Mouse (Mus musculus) intestine, postnatal 0 days (tissue): ENCODE measurements around the gene Sez6l2. TPM values are rescaled to one million over a fixed set of nuclear protein-coding genes. Genes with fewer than 3 reads are reported as not detected.

ENCODE experiments used
- ATAC-seq: fragments of 200-750 bp; cut with Nextera tagmentation; 2 replicates; pipeline ENCODE4 v1.8.0; 2017; ENCODE audit warnings: mild to moderate bottlenecking, moderate TSS enrichment, moderate library complexity
- H3K27ac ChIP-seq: fragments of 300-500 bp; sonication (generic); 2 replicates; pipeline ENCODE4 v1.5.1; 2014; ENCODE audit warnings: mild to moderate bottlenecking, low read depth, low read length, moderate library complexity
- H3K27me3 ChIP-seq: fragments of 300-500 bp; sonication (generic); replicated peaks from 2 replicates; pipeline ENCODE4 v1.6.1; 2014; ENCODE audit warnings: low read length, mixed read lengths; ENCODE audit not compliant: control insufficient read depth, insufficient read depth
- H3K36me3 ChIP-seq: fragments of 300-500 bp; sonication (generic); 2 replicates; pipeline ENCODE4 v1.6.1; 2014; ENCODE audit warnings: mild to moderate bottlenecking, moderate library complexity; ENCODE audit not compliant: control insufficient read depth, insufficient read depth
- H3K4me1 ChIP-seq: fragments of 300-500 bp; sonication (generic); replicated peaks from 2 replicates; pipeline ENCODE4 v1.6.1; 2014; ENCODE audit warnings: antibody characterized with exemption, low read length, mixed read lengths; ENCODE audit not compliant: control insufficient read depth, insufficient read depth
- H3K4me2 ChIP-seq: fragments of 300-500 bp; sonication (generic); replicated peaks from 2 replicates; pipeline ENCODE4 v1.6.1; 2014; ENCODE audit warnings: low read depth, mild to moderate bottlenecking, moderate library complexity
- H3K4me3 ChIP-seq: fragments of 300-500 bp; sonication (generic); 2 replicates; pipeline ENCODE4 v1.5.1; 2014; ENCODE audit warnings: low read depth, low read length
- H3K9ac ChIP-seq: fragments of 300-500 bp; sonication (generic); 2 replicates; pipeline ENCODE4 v1.6.1; 2014; ENCODE audit warnings: mild to moderate bottlenecking, low read depth, low read length
- H3K9me3 ChIP-seq: fragments of 300-500 bp; sonication (generic); 2 replicates; pipeline ENCODE4 v1.6.1; 2016; ENCODE audit warnings: mixed run types; ENCODE audit not compliant: control insufficient read depth
- CTCF ChIP-seq: sonication (generic); IDR thresholded peaks from 2 replicates; pipeline ENCODE4 v1.5.1; 2016; ENCODE audit warnings: low read depth, mild to moderate bottlenecking, control low read depth, antibody characterized with exemption, moderate library complexity
- WGBS: fragments of 180-500 bp; shearing (Covaris S2); extraction: QIAGEN DNeasy Blood & Tissue Kit; methylation state at CpG from one replicate; pipeline ENCODE4 v1.1.7; 2014; 5-methylcytosine and 5-hydroxymethylcytosine counted together
- polyA plus RNA-seq: library from polyadenylated mRNA; unstranded; fragments of >200 nt; fragmentation: Nextera tagmentation; extraction: Ambion mirVana; gene quantifications from 2 replicates; pipeline ENCODE4 v1.2.1, GENCODE M21; 2015

Gene Sez6l2
- polyA plus RNA-seq, 1 experiment from 2014 or later: 1.3 TPM

GRCm38 (mm10) chr7:126963548-126964286, 13.4 kb downstream of the Sez6l2 start:
- peak; percentile 78 for TF ChIP-seq CTCF
- H3K4me3 ChIP-seq: no peak overlapping the region
- no peaks in the 10 kb centered on the region for H3K9me3 ChIP-seq
- no peak overlapping the region for H3K9ac ChIP-seq
- H3K36me3 ChIP-seq: no peaks in the 10 kb centered on the region
- no peak for ATAC-seq
- H3K27me3 ChIP-seq: peaks cover 9% of the 10 kb centered on the region; the same call in 1 of the 2 replicates
- WGBS: 33% methylated on average over 19 of the region's 19 CpGs
- H3K4me2 ChIP-seq: no peak overlapping the region
- no peaks in the 10 kb centered on the region for H3K4me1 ChIP-seq
- no peak overlapping the region for H3K27ac ChIP-seq

GRCm38 (mm10) chr7:126965568-126965967, 15.2 kb downstream of the Sez6l2 start:
- Histone ChIP-seq H3K4me3 (no peak overlapping the region), H3K9me3 (no peaks in the 10 kb centered on the region), H3K4me2 (no peak overlapping the region), H3K27ac (no peak overlapping the region), H3K4me1 (no peaks in the 10 kb centered on the region), H3K36me3 (no peaks in the 10 kb centered on the region), H3K9ac (no peak overlapping the region), H3K27me3 (peaks cover 9% of the 10 kb centered on the region; the same call in 1 of the 2 replicates)
- ATAC-seq: no peak
- 45% methylated on average over 3 of the region's 3 CpGs for WGBS
- no peak for TF ChIP-seq CTCF

GRCm38 (mm10) chr7:126967361-126967760, 17.0 kb downstream of the Sez6l2 start:
- Histone ChIP-seq H3K27ac (no peak overlapping the region), H3K9ac (no peak overlapping the region), H3K4me1 (no peaks in the 10 kb centered on the region), H3K4me2 (no peak overlapping the region), H3K9me3 (no peaks in the 10 kb centered on the region), H3K36me3 (no peaks in the 10 kb centered on the region), H3K27me3 (0 out of 2 replicates have a peak, but pooled peaks cover 9% of the 10 kb centered on the region), H3K4me3 (no peak overlapping the region)
- ATAC-seq: no peak
- no peak for TF ChIP-seq CTCF
- WGBS: 73% methylated on average over 6 of the region's 6 CpGs

GRCm38 (mm10) chr7:126975493-126975892, 25.1 kb downstream of the Sez6l2 start:
- no peaks in the 10 kb centered on the region for H3K27me3 ChIP-seq
- 0 out of 2 replicates have a peak, but pooled peaks cover 7% of the 10 kb centered on the region for H3K4me1 ChIP-seq
- peak overlapping the region; percentile 98; the same call in 1 of the 2 replicates for H3K27ac ChIP-seq
- 7% methylated on average over 8 of the region's 8 CpGs for WGBS
- peak overlapping the region; percentile 76 for H3K4me2 ChIP-seq
- H3K4me3 ChIP-seq: peak overlapping the region; percentile 94
- H3K9ac ChIP-seq: peak overlapping the region; percentile 90; the same call in 1 of the 2 replicates
- no peaks in the 10 kb centered on the region for H3K9me3 ChIP-seq
- no peak for TF ChIP-seq CTCF
- H3K36me3 ChIP-seq: peaks cover 23% of the 10 kb centered on the region
- ATAC-seq: 0 out of 2 replicates have a peak, but pooled peaks have one; percentile 0

- no peak for ATAC-seq
- Histone ChIP-seq H3K27ac (peak within 1 kb of the TSS; percentile 98), H3K4me2 (peak within 1 kb of the TSS; percentile 76), H3K27me3 (no peaks in the 10 kb centered on the region), H3K9ac (peak within 1 kb of the TSS; percentile 90), H3K4me1 (0 out of 2 replicates have a peak, but pooled peaks cover 7% of the 10 kb centered on the region), H3K4me3 (peak within 1 kb of the TSS; percentile 94), H3K9me3 (no peaks in the 10 kb centered on the region), H3K36me3 (peaks cover 23% of the 10 kb centered on the region)
- 0% methylated on average over 1 of the region's 1 CpGs for WGBS
- TF ChIP-seq CTCF: no peak
Measured at GRCm38 (mm10) chr7:126975893-126975949, 25.4 kb downstream of the Sez6l2 start, which contains the start of gene Cdipt. TSS of gene Cdipt (plus strand) at chr7:126975914.

GRCm38 (mm10) chr7:126975950-126976866, 25.8 kb downstream of the Sez6l2 start, which contains the start of gene Cdiptos:
TSS of gene Cdiptos (minus strand) at chr7:126976098.
- Histone ChIP-seq H3K36me3 (peaks cover 23% of the 10 kb centered on the region), H3K9ac (peak within 1 kb of the TSS; percentile 90), H3K4me1 (0 out of 2 replicates have a peak, but pooled peaks cover 7% of the 10 kb centered on the region), H3K4me2 (peak within 1 kb of the TSS; percentile 76), H3K4me3 (peak within 1 kb of the TSS; percentile 94), H3K27ac (peak within 1 kb of the TSS; percentile 98), H3K9me3 (no peaks in the 10 kb centered on the region), H3K27me3 (no peaks in the 10 kb centered on the region)
- TF ChIP-seq CTCF: peak; percentile 99
- under 1% methylated on average over 55 of the region's 55 CpGs for WGBS
- peak; percentile 92 for ATAC-seq
